Mouse (Mus musculus): ENCODE measurements around the gene Tspear. TPM values are rescaled to one million over a fixed set of nuclear protein-coding genes. Genes with fewer than 3 reads are reported as not detected.
"Not testable (repeated sequence)": the region's sequence is repeated elsewhere in the genome, so short reads cannot be mapped to it uniquely, and the experiment has no call there.

The Tspear gene
- polyA plus RNA-seq, 1 experiment from 2014 or later = 0.93 TPM

GRCm38 (mm10) chr10:77769727-77770126, 83.4 kb downstream of the Tspear start:
- H3K27me3 ChIP-seq (ENCODE audit: insufficient read depth, poor library complexity, severe bottlenecking) = no peaks in the 10 kb centered on the region
- no peak for DNase-seq (ENCODE audit: low spot score)
- H3K4me1 ChIP-seq (replicated peaks) = no peaks in the 10 kb centered on the region; the same call in 1 of the 2 replicates
- no peak overlapping the region for H3K27ac ChIP-seq
- WGBS = 84% methylated on average over 1 of the region's 1 CpGs
- H3K9me3 ChIP-seq = no peaks in the 10 kb centered on the region
- no peaks in the 10 kb centered on the region for H3K36me3 ChIP-seq
- H3K4me3 ChIP-seq = no peak overlapping the region

GRCm38 (mm10) chr10:77771225-77771624, 84.9 kb downstream of the Tspear start, which contains the start of gene Gm3238:
Gene Gm3238 (minus strand): TSS chr10:77771325.
- not testable (repeated sequence) for H3K4me1 ChIP-seq (replicated peaks); DNase-seq (ENCODE audit: low spot score); H3K36me3 ChIP-seq; H3K27ac ChIP-seq; H3K9me3 ChIP-seq; H3K27me3 ChIP-seq (ENCODE audit: insufficient read depth, poor library complexity, severe bottlenecking); H3K4me3 ChIP-seq
- 71% methylated on average over 1 of the region's 1 CpGs for WGBS

- H3K9me3 ChIP-seq; H3K36me3 ChIP-seq; DNase-seq (ENCODE audit: low spot score); H3K27ac ChIP-seq; H3K4me3 ChIP-seq; H3K4me1 ChIP-seq (replicated peaks); H3K27me3 ChIP-seq (ENCODE audit: insufficient read depth, poor library complexity, severe bottlenecking): not testable (repeated sequence)
- 97% methylated on average over 3 of the region's 3 CpGs for WGBS
Observed at GRCm38 (mm10) chr10:77772142-77772541, 85.8 kb downstream of the Tspear start.

GRCm38 (mm10) chr10:77776844-77777243, 90.5 kb downstream of the Tspear start, which contains the start of gene Gm7138:
Gene Gm7138 (minus strand): TSS chr10:77776944.
- H3K9me3 ChIP-seq; H3K27me3 ChIP-seq (ENCODE audit: insufficient read depth, poor library complexity, severe bottlenecking); H3K4me1 ChIP-seq (replicated peaks); H3K36me3 ChIP-seq; DNase-seq (ENCODE audit: low spot score); H3K27ac ChIP-seq; H3K4me3 ChIP-seq: not testable (repeated sequence)
- WGBS = 87% methylated on average over 1 of the region's 1 CpGs

GRCm38 (mm10) chr10:77782442-77782841, 96.1 kb downstream of the Tspear start, which contains the start of gene Gm3250:
Gene Gm3250 (minus strand): TSS chr10:77782542.
- not testable (repeated sequence) for DNase-seq (ENCODE audit: low spot score); H3K4me3 ChIP-seq

GRCm38 (mm10) chr10:77783396-77783795, 97.0 kb downstream of the Tspear start:
- not testable (repeated sequence) for H3K4me1 ChIP-seq (replicated peaks); H3K36me3 ChIP-seq; DNase-seq (ENCODE audit: low spot score); H3K27me3 ChIP-seq (ENCODE audit: insufficient read depth, poor library complexity, severe bottlenecking); H3K4me3 ChIP-seq; H3K27ac ChIP-seq; H3K9me3 ChIP-seq
- WGBS = 95% methylated on average over 3 of the region's 3 CpGs

More at GRCm38 (mm10) chr10:77782442-77782841, 96.1 kb downstream of the Tspear start, which contains the start of gene Gm3250:
- not testable (repeated sequence) for H3K27me3 ChIP-seq (ENCODE audit: insufficient read depth, poor library complexity, severe bottlenecking); H3K27ac ChIP-seq; H3K9me3 ChIP-seq; H3K4me1 ChIP-seq (replicated peaks); H3K36me3 ChIP-seq
- WGBS = 65% methylated on average over 1 of the region's 1 CpGs

- not testable (repeated sequence) for H3K9me3 ChIP-seq; H3K27me3 ChIP-seq (ENCODE audit: insufficient read depth, poor library complexity, severe bottlenecking); H3K36me3 ChIP-seq; DNase-seq (ENCODE audit: low spot score); H3K4me3 ChIP-seq; H3K4me1 ChIP-seq (replicated peaks); H3K27ac ChIP-seq
- 56% methylated on average over 1 of the region's 1 CpGs for WGBS
Observed at GRCm38 (mm10) chr10:77787876-77788275, 101.5 kb downstream of the Tspear start, which contains the start of gene Gm7137. Gene Gm7137 (minus strand): TSS chr10:77788200.

- no peaks in the 10 kb centered on the region for H3K27me3 ChIP-seq (ENCODE audit: insufficient read depth, poor library complexity, severe bottlenecking)
- 78% methylated on average over 2 of the region's 2 CpGs for WGBS
- H3K36me3 ChIP-seq = no peaks in the 10 kb centered on the region
- H3K4me3 ChIP-seq = no peak overlapping the region
- H3K4me1 ChIP-seq (replicated peaks) = 0 out of 2 replicates have a peak, but pooled peaks cover 5% of the 10 kb centered on the region
- no peak for DNase-seq (ENCODE audit: low spot score)
- H3K9me3 ChIP-seq = no peaks in the 10 kb centered on the region
- no peak overlapping the region for H3K27ac ChIP-seq
Observed at GRCm38 (mm10) chr10:77788621-77789020, 102.3 kb downstream of the Tspear start.

- H3K27ac ChIP-seq = peak within 1 kb of the TSS; percentile 69; the same call in 1 of the 2 replicates
- 46% methylated on average over 2 of the region's 2 CpGs for WGBS
Observed at GRCm38 (mm10) chr10:77794976-77795375, 108.6 kb downstream of the Tspear start, which contains the start of gene Gm9639. Gene Gm9639 (minus strand): TSS chr10:77795076.

GRCm38 (mm10) chr10:77797677-77798076, 111.3 kb downstream of the Tspear start:
- Histone ChIP-seq H3K9me3 (no peaks in the 10 kb centered on the region), H3K27ac (peak overlapping the region; percentile 74), H3K4me1 (replicated peaks) (peaks cover 37% of the 10 kb centered on the region), H3K36me3 (no peaks in the 10 kb centered on the region), H3K4me3 (no peak overlapping the region), H3K27me3 (ENCODE audit: insufficient read depth, poor library complexity, severe bottlenecking) (no peaks in the 10 kb centered on the region)
- DNase-seq (ENCODE audit: low spot score) = no peak
- 15% methylated on average over 3 of the region's 3 CpGs for WGBS

More at GRCm38 (mm10) chr10:77794976-77795375, 108.6 kb downstream of the Tspear start, which contains the start of gene Gm9639:
- DNase-seq (ENCODE audit: low spot score) = no peak
- H3K9me3 ChIP-seq = no peaks in the 10 kb centered on the region
- no peak within 1 kb of the TSS for H3K4me3 ChIP-seq
- peaks cover 37% of the 10 kb centered on the region for H3K4me1 ChIP-seq (replicated peaks)
- H3K27me3 ChIP-seq (ENCODE audit: insufficient read depth, poor library complexity, severe bottlenecking) = no peaks in the 10 kb centered on the region
- no peaks in the 10 kb centered on the region for H3K36me3 ChIP-seq

- Histone ChIP-seq H3K4me1 (replicated peaks) (peaks cover 35% of the 10 kb centered on the region), H3K27ac (peak overlapping the region; percentile 74)
- H3K36me3 ChIP-seq; DNase-seq (ENCODE audit: low spot score); H3K4me3 ChIP-seq; H3K9me3 ChIP-seq; H3K27me3 ChIP-seq (ENCODE audit: insufficient read depth, poor library complexity, severe bottlenecking): not testable (repeated sequence)
- 39% methylated on average over 3 of the region's 3 CpGs for WGBS
Observed at GRCm38 (mm10) chr10:77798164-77798920, 112.0 kb downstream of the Tspear start.

- DNase-seq (ENCODE audit: low spot score) = no peak
- WGBS = 54% methylated on average over 8 of the region's 8 CpGs
- peak within 1 kb of the TSS; percentile 74 for H3K27ac ChIP-seq
Observed at GRCm38 (mm10) chr10:77798921-77799508, 112.6 kb downstream of the Tspear start, which contains the start of gene Gm19668. Gene Gm19668 (minus strand): TSS chr10:77799133.

GRCm38 (mm10) chr10:77804095-77804494, 117.7 kb downstream of the Tspear start:
- Histone ChIP-seq H3K9me3 (peaks cover 6% of the 10 kb centered on the region; the same call in 1 of the 2 replicates), H3K4me3 (no peak overlapping the region), H3K27me3 (ENCODE audit: insufficient read depth, poor library complexity, severe bottlenecking) (no peaks in the 10 kb centered on the region), H3K4me1 (replicated peaks) (peaks cover 3% of the 10 kb centered on the region), H3K27ac (no peak overlapping the region), H3K36me3 (no peaks in the 10 kb centered on the region)
- DNase-seq (ENCODE audit: low spot score) = no peak
- WGBS = 82% methylated on average over 3 of the region's 3 CpGs

More at GRCm38 (mm10) chr10:77798921-77799508, 112.6 kb downstream of the Tspear start, which contains the start of gene Gm19668:
- Histone ChIP-seq H3K36me3 (no peaks in the 10 kb centered on the region), H3K4me3 (no peak within 1 kb of the TSS), H3K4me1 (replicated peaks) (peaks cover 29% of the 10 kb centered on the region), H3K27me3 (ENCODE audit: insufficient read depth, poor library complexity, severe bottlenecking) (no peaks in the 10 kb centered on the region), H3K9me3 (no peaks in the 10 kb centered on the region)

All from hindbrain, embryonic 10.5 days (tissue).